ENCODE assay signal across 8 mouse cellular contexts in genomic region chr4:136123111-136123791, GRCm38 (mm10). TPM values are rescaled to one million over a fixed set of nuclear protein-coding genes. Genes with fewer than 3 reads are reported as not detected.
DNase-seq lines count a peak whose midpoint lies in the region; ATAC-seq and TF ChIP-seq lines count a peak whose summit lies in the region.

No protein-coding gene starts in this region.

- no peak overlapping the region for H3K4me3 ChIP-seq in embryonic fibroblast, embryonic 13.5 days (ENCODE audit: insufficient read depth, low read length)
- no peak overlapping the region for H3K4me3 ChIP-seq in limb, embryonic 13.5 days

- peak overlapping the region; percentile 98 for H3K27ac ChIP-seq in embryonic fibroblast, embryonic 13.5 days (ENCODE audit: insufficient read depth, low read length)
- peak overlapping the region; percentile 29; the same call in 1 of the 2 replicates for H3K27ac ChIP-seq in limb, embryonic 13.5 days

- no peak for TF ChIP-seq CTCF in embryonic fibroblast, embryonic 13.5 days (IDR thresholded peaks at IDR 0.05; ENCODE audit: borderline replicate concordance, insufficient read depth, low read length)

- no peak overlapping the region for H3K9ac ChIP-seq in limb, embryonic 13.5 days

- peak; percentile 53 for DNase-seq in kidney, adult 9 months
- DNase-seq in kidney, adult 11 months, result no peak
- peak; percentile 55 for DNase-seq in CD4-positive helper T cell, adult 2 months (ENCODE audit: low read depth, low spot score)
- no peak for DNase-seq in cerebellum, adult 8-10 months
- DNase-seq in right cerebral cortex, postnatal 25 days, result no peak
- DNase-seq in cerebellum, postnatal 14 days, result no peak

- WGBS in limb, embryonic 13.5 days, result 69% methylated on average over 8 of the region's 8 CpGs

- H3K27me3 ChIP-seq in limb, embryonic 13.5 days, result no peaks in the 10 kb centered on the region

- H3K4me1 ChIP-seq in embryonic fibroblast, embryonic 13.5 days (ENCODE audit: control insufficient read depth, insufficient read depth, low read length), result peaks cover 16% of the 10 kb centered on the region
- peaks cover 18% of the 10 kb centered on the region for H3K4me1 ChIP-seq in limb, embryonic 13.5 days

- no peak for ATAC-seq in limb, embryonic 13.5 days (ENCODE audit: low FRiP score, low read depth)

- peak; percentile 60 for TF ChIP-seq POLR2A in embryonic fibroblast, embryonic 13.5 days (IDR thresholded peaks at IDR 0.05; ENCODE audit: low read depth, low read length)

- H3K36me3 ChIP-seq in limb, embryonic 13.5 days, result no peaks in the 10 kb centered on the region

- no peak overlapping the region for H3K4me2 ChIP-seq in limb, embryonic 13.5 days (replicated peaks)

- H3K9me3 ChIP-seq in limb, embryonic 13.5 days, result no peaks in the 10 kb centered on the region

RNA-seq across cellular contexts. Expression of gene Id3, which starts 20.0 kb away (rescaled TPM):
- 201 and 239 TPM in 2 replicates for polyA plus RNA-seq in embryonic fibroblast, embryonic 13.5 days (2011; ENCODE audit: insufficient read length, low read depth, missing spikeins)
- polyA plus RNA-seq in limb, embryonic 13.5 days (2015; fragmentation: Nextera tagmentation; extraction: Ambion mirVana), result 736 and 770 TPM in 2 replicates

RNA-seq across cellular contexts. Expression of gene E2f2, which starts 48.9 kb away (rescaled TPM):
- 0.78 and 1.1 TPM in 2 replicates for polyA plus RNA-seq in embryonic fibroblast, embryonic 13.5 days (2011; ENCODE audit: insufficient read length, low read depth, missing spikeins)
- polyA plus RNA-seq in limb, embryonic 13.5 days (2015; fragmentation: Nextera tagmentation; extraction: Ambion mirVana), result 7.9 and 8.7 TPM in 2 replicates

Comparison
In these comparisons a context has a peak if more than half of its experiments do, and no peak if none do; other contexts are left out.
1. DNase-seq: peak in kidney, adult 9 months (single experiment) and CD4-positive helper T cell, adult 2 months (single experiment); none in kidney, adult 11 months (single experiment), cerebellum, adult 8-10 months (single experiment), right cerebral cortex, postnatal 25 days (single experiment) and cerebellum, postnatal 14 days (0 of 2).